Mouse (Mus musculus) ovary, adult 18-20 months (tissue): ENCODE measurements around the gene Tex45.

Source experiments
- DNase-seq: peaks from one replicate; pipeline ENCODE4 v3.0.0; 2022; ENCODE audit warnings: low spot score, mixed read lengths

The Tex45 gene

DNA sequence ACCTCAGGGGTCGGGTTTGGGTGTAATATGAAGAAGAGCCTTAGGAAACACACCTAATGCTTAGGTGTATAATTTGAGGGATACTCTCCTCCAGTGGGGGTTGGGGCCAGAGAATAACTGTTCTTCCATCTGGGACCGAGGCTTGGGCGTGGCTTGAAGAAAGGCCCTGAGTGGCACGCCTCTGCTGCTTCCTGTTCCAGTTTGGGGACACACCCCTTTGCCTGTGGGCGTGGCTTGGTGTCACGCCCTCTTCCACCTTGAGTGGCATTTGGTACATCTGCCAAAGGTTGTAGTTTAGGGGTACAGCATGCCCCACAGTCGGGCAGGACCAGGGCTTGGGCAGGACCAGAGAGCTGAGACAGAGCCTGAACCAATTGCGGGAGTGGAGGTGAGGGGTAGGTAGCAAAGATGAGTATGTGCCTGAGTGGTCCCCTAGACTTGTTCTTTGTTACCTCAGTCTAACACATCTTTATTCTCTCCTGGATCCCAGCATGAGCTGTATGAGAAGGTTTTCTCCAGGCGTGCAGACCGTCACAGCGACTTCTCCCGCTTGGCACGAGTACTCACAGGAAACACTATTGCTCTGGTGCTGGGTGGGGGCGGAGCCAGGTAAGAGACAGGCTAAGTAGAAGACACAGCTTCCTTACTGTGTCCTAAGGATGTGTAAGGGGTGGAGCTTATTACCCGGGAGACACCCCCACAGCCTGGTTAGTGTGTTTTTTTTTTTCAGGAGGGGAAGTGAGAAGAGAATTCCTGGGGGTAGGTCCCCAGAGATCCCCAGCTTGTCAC is 65.6 kb downstream of the Tex45 start:
- no peak for DNase-seq
